8 mouse cellular contexts compared by ENCODE assay signal in the genomic region with DNA sequence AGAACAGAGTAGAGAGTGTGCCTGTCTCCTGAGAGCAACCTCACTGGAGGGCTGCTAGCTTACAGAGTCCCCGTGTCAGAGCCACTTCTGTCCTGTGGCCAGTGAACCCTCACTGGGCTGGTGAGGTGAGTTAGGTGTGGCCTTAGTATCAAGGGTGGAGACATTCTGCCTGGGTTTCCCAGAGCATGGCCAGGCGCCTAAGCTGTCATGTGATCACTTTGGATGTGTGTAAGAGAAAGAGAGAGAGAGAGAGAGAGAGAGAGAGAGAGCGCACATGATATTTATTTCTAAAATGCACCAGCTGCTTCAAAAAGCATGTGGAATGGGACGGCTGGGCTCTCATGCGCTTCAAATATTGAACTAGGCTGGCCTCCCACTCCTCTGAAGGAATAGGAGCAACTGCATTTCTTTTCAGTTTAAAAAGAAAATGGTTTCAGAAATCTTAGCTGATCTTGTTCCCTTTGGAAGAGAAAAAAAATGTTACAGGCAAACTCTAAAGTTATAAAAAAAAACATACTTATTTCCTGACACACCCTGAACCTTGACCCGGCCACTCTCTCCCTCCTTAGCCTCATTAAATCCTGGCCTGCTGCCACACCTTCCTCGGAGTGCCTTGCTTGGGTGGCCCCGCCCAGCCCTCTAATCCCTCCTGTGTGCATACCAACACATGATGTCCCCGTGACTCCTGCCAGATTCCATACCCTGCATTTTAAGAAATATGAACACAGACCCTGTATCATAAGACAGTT.
DNase-seq lines count a peak whose midpoint lies in the region; ATAC-seq and TF ChIP-seq lines count a peak whose summit lies in the region.
"Not testable (repeated sequence)": the region's sequence is repeated elsewhere in the genome, so short reads cannot be mapped to it uniquely, and the experiment has no call there.

No protein-coding gene starts in this region.

- peaks cover 14% of the 10 kb centered on the region for H3K9me3 ChIP-seq in kidney, embryonic 15.5 days (replicated peaks)

- DNase-seq in 3T3-L1 (ENCODE audit: low read depth, low spot score): peak; percentile 71
- peak; percentile 30 for DNase-seq in brain, adult 2 months (ENCODE audit: low read depth, low spot score)
- peak; percentile 59 for DNase-seq in gastrocnemius, postnatal 25 days
- peak; percentile 66 to 70 for DNase-seq in heart, postnatal 36 days
- peak; percentile 91 to 94 for DNase-seq in lung, adult 18-20 months
- DNase-seq in testis, postnatal 10 days (ENCODE audit: low spot score): peak; percentile 83

- H3K4me2 ChIP-seq in kidney, embryonic 15.5 days: not testable (repeated sequence)
- peak overlapping the region; percentile 58 for H3K4me2 ChIP-seq in myocyte (ENCODE audit: low read depth)

- TF ChIP-seq POLR2A in myocyte (IDR thresholded peaks at IDR 0.05; ENCODE audit: insufficient read length, low read depth): not testable (repeated sequence)

- H3K27me3 ChIP-seq in kidney, embryonic 15.5 days; myocyte (ENCODE audit: control insufficient read depth, insufficient read depth, insufficient read length): not testable (repeated sequence)

- not testable (repeated sequence) for H3K79me2 ChIP-seq in myocyte (ENCODE audit: control insufficient read depth, insufficient read depth)

- not testable (repeated sequence) for H3K9ac ChIP-seq in kidney, embryonic 15.5 days

- peak overlapping the region; percentile 78 for H3K27ac ChIP-seq in kidney, embryonic 15.5 days

- intact Hi-C loops in heart, postnatal 36 days (cut with DNase I): not testable (repeated sequence)

- not testable (repeated sequence) for H3K36me3 ChIP-seq in kidney, embryonic 15.5 days; myocyte (ENCODE audit: control insufficient read depth, insufficient read depth)

- not testable (repeated sequence) for H3K4me1 ChIP-seq in kidney, embryonic 15.5 days

- 16% methylated on average over 9 of the region's 9 CpGs for WGBS in kidney, embryonic 15.5 days

- H3K4me3 ChIP-seq in kidney, embryonic 15.5 days (replicated peaks); myocyte: not testable (repeated sequence)

- peak; percentile 57 for ATAC-seq in kidney, embryonic 15.5 days (replicated peaks; ENCODE audit: low FRiP score)

- H3ac ChIP-seq in myocyte (ENCODE audit: control insufficient read depth, insufficient read length): not testable (repeated sequence)

TF ChIP-seq in myocyte, 11 proteins besides CTCF, POLR2A, EP300 and RAD21:
- TF ChIP-seq USF1 (IDR thresholded peaks at IDR 0.05; ENCODE audit: low read depth): peak; percentile 60
TF ChIP-seq in myocyte: peak in this region for 1; not testable (repeated sequence) for 10.

Comparison
In these comparisons a context has a peak if more than half of its experiments do, and no peak if none do; other contexts are left out.
1. DNase-seq: peak in every context shown above with its lines; median percentile 92 in lung, adult 18-20 months; 83 in testis, postnatal 10 days; 71 in 3T3-L1; 68 in heart, postnatal 36 days; 59 in gastrocnemius, postnatal 25 days; 30 in brain, adult 2 months.